Mouse (Mus musculus): ENCODE measurements around the gene H2al2a.

H2al2a gene

DNA sequence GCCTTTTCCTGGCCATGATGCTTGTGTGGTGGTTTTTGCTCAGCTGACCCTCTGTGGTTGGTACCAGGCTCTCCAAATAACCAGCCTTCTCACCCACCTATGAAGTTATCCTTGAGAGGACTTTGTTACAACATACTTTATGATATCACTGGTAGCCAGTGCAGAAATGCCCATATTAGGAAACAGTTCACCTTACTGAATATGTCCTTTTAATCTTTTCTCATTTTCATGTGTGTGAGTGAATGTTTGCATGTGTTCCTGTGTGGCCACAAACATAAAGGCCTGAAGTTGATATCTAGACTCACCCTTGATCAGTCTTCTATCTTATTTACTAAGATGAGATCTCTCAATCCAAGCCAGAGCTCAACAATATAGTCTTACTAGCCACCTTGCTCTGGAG is at the start of gene H2al2a:
Gene H2al2a (minus strand): TSS at position 101 of the 400 bp plus-strand sequence.
- no peak for DNase-seq

DNA sequence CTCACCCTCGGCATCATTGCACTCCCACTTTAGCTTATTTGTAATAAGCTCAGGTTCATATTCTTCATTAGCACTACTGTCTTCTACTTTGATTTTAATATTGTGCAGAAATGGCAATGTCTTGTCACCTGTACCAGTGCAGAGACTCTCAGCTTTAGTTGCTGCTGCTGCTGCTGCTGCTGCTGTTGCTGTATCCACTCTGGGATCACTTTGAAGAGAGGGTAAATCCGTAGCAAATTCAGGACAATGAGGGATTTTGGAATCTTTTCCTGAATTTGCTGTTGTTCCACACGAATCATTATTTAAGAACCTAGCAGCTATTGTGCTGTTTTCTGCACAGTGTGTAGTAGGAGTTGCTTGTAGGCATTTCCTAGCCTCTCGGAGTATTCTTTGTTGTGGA is 49.4 kb upstream of the H2al2a start:
- no peak for DNase-seq

GRCm38 (mm10) chr2:18045781-18046181 is 49.0 kb upstream of the H2al2a start:
- DNase-seq, result peak in 1 of 2 experiments; percentile 4

DNA sequence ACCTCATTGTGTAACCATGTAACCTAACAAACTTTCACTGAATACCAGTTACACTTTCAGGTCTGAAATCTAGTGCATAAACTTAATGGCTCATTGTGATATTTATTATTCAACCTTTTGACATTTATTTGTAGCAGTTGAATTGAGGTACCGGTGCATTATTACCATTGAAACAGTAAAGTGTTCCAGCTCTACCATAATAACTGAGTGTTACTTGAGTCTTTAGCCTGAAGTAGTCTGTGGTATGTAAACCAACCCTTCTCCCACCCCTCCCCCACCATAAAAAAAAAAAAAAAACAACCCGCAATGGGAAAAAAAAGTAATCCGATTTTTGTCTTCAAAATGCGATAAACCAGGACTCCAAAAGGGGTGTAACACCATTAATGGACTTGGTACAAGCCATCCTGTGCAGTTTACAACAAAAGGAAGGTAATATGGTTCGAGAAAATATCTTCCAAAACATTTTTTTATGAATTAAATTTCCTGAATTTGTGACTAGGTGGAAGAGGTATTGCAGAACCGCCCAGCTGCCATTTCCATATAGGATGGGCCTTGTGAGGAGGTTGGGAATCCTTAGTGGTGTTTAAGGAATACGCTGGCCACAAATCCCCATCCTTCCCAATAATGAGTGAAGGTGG is 48.5 kb upstream of the H2al2a start:
- DNase-seq, result peak in 1 of 2 experiments; percentile 3

- peak; percentile 46 to 65 for DNase-seq
Observed at GRCm38 (mm10) chr2:18041199-18041885, 44.6 kb upstream of the H2al2a start.

DNA sequence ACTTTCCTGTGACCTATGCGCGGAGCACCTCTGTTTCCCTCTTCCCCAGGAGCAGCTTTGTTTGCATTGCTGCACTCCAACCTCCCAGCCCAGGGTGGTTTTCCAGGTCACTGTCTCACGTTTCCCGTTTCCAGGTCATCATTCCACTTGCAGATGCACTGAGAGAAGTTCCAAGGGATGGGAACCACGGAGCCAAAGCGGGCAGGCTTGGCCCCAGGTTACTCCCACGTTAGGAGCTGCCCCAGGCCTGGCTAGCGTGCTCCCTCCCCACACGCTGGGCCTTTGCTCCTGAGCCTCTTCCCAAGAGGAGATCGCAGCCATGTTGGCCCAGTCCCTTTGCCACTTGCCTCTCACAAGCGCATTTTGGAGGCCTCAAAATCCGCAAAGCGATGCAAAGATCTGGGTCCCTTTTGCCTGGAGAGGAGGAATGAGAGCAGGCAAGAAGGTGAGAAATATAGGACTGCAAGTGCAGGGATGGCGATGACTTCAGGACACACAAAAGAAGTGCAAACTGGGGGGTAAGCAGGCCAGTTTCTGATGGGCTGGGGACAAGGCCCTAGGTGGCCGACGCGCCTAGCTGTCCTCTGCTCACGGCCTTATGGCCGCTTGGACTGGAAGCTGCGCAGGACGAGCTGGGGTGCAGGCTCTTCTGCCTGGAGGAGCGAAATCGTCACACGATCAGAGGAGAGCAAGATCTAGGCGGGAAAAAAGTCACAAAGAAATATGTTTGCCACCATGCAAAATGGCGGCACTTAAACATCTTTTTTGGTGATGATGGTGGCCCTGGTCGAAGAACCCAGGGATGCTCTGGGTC is 43.8 kb upstream of the H2al2a start:
- peak in 1 of 2 experiments; percentile 4 for DNase-seq

DNA sequence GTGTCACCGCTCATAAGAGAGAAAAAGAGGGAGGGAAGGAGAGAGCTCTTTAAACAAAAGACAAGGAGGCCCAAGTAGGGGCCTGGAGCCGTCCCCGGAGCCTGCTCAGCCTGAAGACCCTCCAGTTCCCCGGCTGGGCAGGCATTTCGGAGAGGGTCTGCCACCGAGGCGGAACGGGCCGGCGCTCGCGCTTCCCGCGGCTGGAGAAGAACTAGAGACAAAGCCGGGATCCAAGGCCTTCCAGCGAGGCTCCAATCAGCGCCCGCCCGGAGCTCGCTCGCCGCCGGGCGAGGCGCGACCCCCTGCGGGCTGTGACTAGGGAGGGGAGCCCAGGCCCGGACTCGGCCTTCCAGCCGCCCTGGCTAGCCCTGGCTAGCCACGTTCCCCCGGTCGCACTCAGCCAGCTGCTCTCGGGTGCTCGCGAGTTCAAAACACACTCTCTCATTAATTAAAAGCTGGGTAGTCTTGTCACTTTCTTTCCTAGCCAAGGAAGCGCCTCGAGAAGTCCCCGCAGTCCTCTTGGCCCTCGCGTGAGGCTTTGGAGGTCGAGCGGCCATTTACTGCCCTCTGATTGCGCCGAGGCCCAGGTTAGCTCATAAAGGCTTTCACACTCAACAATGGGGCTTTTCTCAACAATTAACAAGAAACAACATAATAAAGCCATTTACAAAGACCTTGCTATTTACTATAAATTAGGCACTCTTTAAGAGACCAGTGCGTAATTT is 43.0 kb upstream of the H2al2a start:
- DNase-seq, result peak; percentile 31 to 35

- peak in 1 of 2 experiments; percentile 3 for DNase-seq
Observed at GRCm38 (mm10) chr2:18038895-18039371, 42.2 kb upstream of the H2al2a start.

DNA sequence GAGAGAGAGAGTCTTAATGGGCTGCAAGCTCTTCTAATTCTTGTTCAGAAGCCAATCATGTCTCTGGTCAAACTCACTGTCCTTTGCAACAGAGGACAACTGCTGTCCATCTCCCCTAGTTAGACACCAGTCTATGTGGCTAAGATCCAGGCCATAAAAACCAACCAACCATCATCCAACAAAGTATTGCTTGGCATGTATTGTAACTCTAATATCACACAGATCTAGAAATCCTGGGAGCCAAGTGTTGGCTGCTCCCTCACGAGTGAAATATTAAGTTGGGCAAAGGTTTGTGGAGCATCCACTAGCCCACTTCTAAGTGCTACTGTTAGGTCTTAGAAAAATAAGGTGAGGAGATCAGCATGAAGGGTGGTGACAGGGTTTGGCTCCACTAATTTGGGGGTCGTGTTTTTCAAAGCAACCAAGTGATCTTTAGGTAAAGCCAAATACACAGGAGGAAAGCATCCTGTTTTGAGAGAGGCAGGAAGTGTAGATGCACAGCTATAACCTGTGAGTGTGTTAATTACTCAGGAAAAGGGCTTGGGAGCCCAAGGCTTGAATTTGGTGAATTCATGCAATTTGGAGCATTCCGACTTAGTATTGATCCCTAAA is 41.5 kb upstream of the H2al2a start:
- DNase-seq, result peak in 1 of 2 experiments; percentile 2

DNA sequence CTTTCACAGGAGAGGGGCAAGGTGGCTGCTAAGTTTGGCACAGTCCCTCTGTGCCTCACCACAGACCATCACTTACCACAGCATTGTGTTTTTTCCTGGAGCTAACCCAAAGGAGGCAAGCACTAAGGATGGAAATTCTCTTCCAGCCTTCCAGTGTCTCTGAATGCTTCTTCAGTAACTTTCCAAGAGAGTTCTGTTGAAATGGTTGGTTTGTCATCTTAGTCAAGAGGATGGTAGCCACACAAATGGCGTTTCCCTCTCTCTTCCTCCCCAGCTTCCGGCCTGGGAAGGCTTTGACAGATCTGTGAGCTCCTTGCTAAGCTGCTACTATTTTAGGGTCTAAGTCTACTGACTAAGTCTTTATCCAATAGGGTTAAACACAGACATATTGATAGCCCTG is 40.7 kb upstream of the H2al2a start, which contains the start of gene A930004D18Rik:
Gene A930004D18Rik (minus strand): TSS at position 247 of the 400 bp plus-strand sequence.
- DNase-seq, result peak in 1 of 2 experiments; percentile 4

GRCm38 (mm10) chr2:18034371-18035250 is 37.9 kb upstream of the H2al2a start:
- no peak for DNase-seq

DNA sequence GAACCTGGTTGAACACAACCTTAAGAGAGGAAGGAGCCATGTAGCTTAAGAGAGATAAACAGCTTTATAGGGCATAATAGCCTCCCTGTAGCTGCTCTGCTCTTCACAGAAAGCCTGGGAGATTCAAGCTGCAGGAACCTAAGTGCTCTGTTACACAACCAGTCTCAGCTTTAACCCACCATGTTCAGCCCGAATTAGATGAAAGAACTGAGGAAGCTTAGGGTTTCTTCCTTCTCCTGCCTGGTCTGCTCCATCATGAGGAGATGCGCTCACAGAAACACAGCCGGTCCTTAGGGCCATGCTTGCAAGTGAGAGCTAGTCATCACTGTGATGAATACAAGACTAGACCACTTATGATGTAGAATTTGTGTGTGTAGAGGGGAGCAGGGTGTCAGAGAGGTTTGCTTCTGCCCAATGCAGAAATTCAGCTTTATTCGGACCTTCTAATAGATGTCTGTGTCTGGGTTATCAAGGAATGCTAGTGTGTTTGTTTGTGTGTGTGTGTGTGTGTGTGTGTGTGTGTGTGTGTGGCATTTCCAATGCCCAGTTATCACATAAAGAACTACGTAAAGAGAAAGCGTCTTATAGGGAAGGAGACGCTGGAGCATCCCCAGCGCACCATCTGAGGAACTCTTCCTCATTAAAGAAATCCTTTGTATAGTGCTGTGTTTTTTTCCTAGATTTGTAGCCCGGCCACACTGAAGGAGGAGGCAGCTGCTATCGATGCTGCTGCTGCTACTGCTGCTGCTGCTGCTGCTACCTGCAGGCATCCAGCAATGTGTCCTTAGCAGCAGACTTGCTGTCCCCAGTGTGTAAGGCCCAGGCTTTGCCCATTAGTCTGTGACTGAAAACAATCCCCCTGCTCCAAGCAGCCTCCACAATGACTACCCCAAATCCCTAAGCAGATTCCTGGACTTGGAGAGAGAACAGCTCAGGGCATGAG is 36.7 kb upstream of the H2al2a start:
- no peak for DNase-seq

DNA sequence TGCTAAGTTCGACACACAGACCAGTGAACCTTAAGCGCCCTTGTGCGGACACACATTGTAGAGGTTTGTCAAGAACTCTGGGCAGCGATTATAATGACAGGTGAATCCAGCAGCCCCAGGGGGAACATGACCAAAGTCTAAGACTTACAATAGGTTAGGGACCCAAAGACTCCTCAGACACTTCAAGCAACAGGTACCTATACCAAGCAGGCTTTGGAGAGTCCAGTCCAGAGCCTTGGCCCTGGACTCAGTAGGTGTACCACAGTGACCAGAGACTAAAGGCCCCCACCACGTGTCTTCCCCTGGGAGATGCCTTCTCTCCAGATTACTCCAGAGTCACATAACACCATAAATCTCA is 35.8 kb upstream of the H2al2a start:
- no peak for DNase-seq

GRCm38 (mm10) chr2:18031831-18032537 is 35.2 kb upstream of the H2al2a start:
- peak; percentile 62 to 73 for DNase-seq

DNA sequence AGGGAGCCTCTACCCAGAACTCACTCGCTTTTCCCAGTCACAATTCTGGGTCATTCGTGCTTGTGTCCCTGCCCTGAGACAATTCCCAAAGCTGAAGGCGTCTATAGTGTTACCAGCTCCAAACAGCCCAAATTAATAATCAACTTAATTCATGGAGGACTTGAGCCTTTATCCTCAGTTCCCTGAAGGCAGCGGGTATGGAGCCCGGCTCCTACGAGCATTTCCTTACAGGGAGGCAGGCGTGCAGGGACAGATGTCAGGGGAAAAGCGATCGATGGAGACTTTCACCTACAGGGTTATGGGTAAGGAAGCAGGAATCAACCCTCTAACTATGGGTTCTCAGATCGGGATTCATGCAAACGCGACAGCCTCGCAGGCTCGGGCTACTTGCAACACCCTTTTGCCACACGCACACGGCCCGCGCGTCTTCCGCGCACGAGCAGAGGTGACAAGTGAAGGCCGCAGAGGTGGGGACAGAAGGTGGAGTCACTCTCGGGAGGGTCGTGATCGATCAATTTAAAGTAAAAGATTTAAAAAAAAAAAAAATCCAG is 34.6 kb upstream of the H2al2a start:
- peak; percentile 38 to 51 for DNase-seq

GRCm38 (mm10) chr2:18030581-18030980 is 33.8 kb upstream of the H2al2a start:
- DNase-seq, result peak in 1 of 2 experiments; percentile 11

GRCm38 (mm10) chr2:18029656-18030055 is 32.9 kb upstream of the H2al2a start:
- no peak for DNase-seq

DNA sequence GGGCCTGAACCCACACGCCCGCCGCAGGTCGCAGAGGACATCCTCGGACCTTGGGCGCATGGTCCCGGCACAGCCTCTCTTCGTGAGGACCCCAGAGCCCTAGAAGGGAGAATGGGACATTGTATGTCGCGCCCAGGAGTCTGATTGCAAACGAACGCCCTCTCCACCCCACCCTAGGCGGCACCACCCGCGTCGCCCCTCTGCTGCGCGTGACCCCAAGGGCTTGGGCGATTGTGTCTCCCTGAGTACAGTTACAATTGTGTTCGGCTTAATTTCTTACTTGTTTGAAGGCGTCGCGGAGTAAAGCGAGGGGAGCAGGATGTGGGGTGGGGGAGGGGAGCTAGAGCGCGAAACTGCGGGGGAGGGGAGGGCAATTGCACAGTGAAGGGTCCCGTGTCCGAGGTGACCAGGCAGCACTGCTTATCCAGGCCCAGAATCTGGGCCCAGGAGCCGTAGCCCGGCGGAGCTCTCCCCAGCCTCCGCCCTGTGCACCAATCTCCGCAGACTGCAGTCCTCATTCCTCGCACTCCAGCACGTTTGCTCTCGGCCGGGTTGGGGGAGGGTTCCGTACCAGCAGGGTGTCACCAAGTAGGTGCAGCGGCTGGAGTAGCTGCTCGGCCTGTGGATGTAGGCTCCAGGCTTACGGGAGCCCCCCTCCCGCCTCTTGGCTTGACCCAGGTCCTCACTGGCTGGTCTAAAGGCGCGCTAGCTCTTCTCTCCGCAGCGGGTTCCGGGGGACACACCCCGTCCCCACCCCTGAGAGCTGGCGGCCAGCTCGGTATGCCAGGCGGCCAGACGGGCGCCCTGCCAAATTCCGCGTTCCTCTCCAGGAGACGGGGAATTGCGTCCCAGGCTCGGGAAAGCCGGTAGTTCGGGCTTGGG is 31.6 kb upstream of the H2al2a start:
- DNase-seq, result peak; percentile 95 to 98

All from lung, postnatal 4 days (tissue).